Mouse (Mus musculus) frontal cortex, adult 2 months (tissue): ENCODE data around the gene Gbp5. TPM values are rescaled to one million over a fixed set of nuclear protein-coding genes. Genes with fewer than 3 reads are reported as not detected.

Experiments
- DNase-seq, 2 experiments: peaks; one replicate each; pipeline ENCODE4 v3.0.0; 2022; ENCODE audit warnings: low spot score in 1 of 2; ENCODE audit errors: extremely low spot score in 1 of 2
- polyA plus RNA-seq: library from polyadenylated mRNA; depleted of rRNA; stranded (reverse); fragments of >200 nt; gene quantifications from 2 replicates; pipeline ENCODE4 v1.2.3, GENCODE M21; 2012; rRNA removed

Gbp5 gene
- 3.0 TPM in 2 replicates for polyA plus RNA-seq

DNA sequence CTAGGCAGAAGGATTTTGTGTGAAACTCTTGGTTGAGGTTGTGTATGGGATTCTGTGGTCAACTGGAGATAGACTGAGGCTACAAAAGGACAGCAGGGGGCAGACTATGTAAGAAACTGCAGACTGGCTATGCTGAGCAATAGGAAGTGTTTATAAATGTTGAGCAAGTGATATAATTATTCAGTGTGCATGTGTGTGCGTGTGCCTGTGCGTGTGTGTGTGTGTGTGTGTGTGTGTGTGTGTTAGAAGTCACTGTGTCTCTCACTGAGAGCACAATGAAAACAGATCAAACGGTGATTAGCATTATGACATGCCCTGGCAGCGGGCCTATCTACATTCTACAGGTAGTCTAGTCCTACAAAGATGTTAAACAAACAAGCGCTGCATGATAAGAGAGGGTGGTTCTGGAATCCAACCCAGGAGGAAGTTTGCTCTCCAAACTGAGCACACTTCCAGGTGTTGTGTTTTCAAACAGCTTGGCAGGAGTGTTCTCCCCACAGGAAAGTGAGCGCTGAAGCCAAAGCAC lies at the start of gene Gbp5:
Gbp5 (plus strand) TSS at position 443 of the 526 bp plus-strand sequence.
- DNase-seq = peak in 1 of 2 experiments; percentile 69

DNA sequence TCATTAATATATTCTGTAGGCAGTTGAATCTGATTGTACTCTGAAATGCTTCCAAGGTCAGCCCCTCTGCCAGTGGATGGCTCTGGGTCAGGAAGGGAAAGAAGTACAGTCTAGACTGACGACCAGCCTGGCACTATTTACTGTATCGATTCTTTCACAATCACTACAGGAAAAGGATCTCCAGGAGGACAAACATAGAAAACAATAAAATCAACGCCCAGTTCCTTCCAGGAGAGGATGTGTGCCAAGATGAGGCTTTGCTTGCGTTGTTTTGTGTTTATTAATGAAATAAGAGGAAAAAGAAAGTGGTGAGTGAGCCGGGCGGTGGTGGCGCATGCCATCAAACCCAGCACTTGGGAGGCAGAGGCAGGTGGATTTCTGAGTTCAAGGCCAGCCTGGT lies 39.6 kb upstream of the Gbp5 start:
- no peak for DNase-seq

DNA sequence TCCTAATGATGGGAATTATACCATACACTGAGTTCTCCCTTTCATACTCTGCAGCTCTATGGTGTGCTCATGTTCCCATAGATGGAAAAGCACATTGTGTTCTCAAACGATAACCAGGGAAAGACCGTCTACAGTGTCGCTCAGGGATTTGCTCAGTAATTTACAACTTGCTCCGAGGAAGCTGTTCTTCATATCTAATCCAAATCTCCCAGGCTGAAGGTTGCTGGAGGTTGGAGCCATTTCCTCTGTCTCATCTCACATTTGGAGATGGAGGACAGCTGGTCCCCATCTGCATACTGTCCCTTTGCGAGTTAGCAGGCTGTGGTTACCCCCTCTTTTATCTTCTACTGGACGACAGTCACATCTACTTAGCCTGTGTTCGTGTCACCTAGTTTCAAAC lies 34.5 kb upstream of the Gbp5 start:
- DNase-seq = no peak

DNA sequence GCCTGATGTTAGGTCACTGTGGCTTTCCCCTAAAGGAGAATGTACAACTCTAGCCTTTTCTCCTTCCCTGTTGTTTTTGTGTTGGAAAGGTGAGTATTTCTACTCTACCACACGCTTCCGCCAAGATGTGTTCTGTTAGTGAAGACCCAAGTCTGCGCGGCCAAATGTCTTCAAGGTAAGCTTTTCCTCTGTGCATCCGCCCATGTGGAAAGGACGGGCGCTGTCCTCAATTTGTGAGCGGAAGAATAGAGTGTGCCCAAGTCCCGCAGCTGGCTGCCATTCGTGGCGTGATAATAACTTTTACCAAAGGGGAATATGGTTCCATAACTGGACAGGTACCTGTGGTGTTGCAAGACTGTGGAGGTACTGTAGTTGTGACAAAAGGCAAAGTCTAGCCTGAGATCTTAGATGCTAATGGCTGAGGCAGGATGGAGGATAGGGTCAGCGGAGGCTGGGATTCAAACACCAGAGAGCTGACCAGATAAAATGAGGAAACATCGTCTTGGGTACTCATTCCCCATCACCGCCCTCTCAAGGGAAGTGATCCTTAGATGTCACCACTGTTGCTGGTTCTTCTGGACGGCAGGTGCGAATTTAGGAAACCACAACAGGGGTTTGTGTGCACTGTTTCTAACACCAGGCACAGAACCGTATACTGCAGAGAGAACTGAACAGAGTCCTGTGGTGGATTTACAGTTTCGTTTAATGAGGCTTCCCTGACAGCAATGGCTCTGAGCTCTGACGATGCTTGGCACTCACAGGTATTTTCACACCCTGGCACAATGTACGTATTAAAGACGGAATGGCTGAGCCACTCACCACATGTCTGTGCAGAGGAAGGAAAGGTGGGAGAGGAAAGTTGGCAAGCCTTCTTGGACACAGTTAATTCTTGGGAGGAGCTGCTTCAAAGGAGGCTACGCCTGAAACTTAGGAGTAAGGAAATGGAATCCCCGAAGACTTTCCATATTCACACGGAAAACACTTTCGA lies 30.7 kb upstream of the Gbp5 start:
- no peak for DNase-seq

DNA sequence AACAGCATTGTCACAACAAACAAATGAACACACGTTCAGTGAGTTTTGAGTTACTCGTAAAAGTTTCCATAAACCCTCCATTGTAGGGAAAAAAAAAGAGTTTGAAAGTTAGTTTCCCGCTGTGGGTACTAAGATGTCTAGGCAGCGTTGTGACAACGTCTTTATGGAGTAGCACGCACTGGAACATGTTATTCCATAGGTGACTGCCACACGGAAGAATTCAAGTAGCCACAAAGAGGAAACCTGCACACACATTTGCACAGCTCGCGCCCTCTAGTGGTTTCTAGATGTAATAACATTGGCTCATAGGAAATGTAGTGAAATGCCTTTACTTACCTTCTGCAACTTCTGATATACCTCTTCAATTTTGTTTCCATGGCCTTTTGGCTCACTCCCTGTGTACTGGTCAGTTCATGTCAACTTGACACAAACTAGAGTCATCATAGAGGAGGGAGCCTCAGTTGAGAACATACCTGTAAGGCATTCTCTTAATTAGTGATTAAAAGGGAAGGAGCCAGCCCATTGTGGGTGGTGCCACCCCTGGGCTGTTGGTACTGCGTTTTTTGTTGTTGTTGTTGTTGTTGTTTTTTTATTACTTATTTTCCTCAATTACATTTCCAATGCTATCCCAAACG lies 19.3 kb upstream of the Gbp5 start:
- DNase-seq = peak in 1 of 2 experiments; percentile 51

DNA sequence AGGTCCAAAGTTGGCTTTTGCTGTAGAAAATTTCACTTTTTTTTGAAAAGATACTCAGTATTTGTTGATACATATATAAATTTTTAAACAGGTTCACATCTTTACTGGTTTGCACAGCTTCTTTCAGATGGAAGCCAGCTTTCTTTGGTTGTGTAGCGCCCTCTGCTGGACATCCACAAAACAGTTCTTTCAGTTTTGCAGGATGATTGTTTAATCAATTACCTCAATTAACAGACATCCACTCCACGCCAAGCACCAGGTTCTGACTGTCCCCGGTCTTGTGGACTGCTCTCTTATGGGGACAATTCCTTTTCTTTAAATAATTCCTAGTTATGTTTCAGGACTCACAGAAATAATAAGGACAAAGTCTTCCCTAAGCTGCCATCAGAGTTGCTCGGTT lies 17.9 kb upstream of the Gbp5 start:
- DNase-seq = peak; percentile 17 to 81

DNA sequence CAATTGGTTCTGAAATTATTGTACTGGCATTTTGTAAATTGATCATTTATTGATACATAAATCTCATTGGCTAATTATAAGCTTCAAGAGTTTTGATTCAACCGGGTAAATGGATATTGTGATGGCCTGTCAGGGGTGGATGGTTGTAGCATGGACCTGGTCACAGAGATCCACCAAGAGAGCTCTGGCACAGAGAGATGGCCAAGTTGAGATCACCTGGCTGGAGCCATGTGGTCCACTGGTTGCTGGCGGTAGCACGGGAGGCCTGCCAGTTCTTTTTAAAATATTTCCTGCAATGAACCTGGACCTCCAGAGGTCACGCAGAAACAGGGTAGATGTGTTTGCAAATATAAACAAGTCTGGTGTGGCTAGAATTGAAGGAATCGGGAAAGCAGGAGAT lies 15.9 kb upstream of the Gbp5 start:
- no peak for DNase-seq

DNA sequence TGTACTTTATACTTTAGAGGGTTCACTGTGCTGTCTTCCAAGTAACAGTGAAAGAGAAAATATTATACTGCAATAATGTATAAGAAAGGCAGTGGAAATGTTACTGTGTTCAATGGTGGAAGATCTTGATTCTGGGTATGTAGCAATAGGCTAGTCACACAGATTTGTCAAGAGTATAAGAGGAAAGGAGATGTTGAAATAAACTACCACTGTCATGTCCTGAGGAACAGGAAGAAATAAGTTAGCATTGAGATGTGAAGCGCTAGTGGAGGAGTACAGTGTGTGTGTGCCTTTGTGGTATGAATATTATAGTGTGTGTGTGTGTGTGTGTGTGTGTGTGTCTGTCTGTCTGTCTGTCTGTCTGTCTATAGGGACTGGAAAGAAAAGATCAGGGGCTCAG lies 15.4 kb upstream of the Gbp5 start:
- DNase-seq = no peak

DNA sequence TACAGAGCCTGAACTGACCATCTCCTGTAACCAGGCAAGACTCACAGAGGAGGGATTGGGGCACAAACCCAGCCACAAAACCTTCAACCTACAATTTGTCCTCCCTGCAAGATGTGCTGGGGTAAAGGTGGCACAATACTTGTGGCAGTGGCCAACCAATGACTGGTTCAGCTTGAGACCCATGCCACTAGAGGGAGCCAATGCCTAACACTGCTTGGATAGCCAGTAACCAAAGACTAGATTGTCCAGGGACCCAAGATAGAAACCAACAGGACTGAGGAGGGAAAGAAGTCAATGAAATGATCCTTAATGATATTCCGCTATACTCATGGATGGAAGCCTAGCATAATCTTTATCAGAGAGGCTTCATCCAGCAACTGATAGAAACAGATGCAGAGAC lies 3.3 kb upstream of the Gbp5 start:
- peak; percentile 46 to 83 for DNase-seq

DNA sequence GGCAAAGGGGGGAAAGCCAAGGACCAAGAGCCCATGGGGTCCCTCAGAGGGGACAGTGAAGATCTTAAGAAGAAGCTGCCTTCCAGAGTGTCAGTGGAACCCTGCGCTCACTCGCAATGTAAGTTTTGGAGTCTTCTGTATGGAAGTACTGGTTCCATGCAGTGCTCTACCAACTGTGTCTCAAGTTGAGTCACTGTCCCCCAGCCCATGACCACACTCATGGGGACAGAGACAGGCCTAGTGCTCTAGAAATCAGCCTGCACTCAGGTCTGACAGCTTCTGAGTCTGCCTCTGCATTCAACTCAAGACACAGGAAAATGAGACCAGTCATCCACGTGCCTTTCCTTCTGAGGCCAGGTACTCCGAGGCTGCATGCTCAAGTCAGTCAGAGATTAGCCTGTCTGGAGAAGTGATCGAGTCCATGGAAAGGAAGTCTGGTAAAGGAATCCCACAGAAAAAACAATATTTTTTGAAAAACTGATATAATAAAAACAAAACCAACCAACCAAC lies 1.4 kb downstream of the Gbp5 start:
- DNase-seq = no peak

DNA sequence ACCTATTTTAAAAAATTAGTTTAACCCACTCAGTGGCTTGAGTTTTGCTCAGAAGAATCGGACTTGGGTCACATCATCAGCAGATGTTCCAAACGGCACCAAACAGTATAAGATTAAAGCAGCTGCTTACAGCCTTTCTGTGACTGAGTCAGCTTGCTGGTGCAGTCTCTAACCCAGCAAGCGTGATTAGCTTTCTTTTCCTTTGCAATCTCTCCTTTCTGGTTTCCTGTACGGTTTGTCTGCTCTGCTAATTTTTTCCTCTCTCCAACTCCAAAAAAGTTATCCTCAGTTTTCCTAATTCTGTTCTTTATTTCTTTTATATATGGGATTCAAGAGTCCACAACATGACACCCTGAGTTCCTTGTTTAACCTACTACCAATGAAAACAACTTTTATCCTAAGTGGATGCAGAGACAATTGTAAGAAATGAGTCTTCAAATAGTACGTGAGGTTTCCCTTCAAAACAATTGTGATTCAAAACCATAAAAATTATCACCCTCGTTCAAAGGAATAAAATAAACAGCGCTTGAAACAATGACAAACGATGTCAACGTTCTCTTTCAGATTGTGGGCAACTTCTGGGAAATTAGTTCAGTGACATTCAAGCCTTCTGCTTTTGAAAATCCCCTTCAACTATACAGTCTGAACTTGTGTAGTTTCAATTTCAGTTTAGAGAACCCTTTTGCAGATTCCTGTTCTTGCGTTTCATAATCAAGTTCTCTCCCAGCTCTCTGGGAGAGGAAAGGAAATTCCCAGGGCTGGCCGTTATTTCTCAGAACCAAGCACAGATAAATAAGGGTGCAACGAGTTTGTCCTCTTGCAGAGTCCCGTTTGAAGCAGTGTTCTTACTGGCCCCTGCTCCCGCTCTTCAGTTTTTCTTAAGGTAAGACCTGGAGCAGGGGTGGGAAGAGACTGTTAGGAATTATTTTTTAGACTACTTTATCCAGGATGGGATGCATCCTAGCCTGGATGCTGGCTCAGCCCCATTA lies 2.6 kb downstream of the Gbp5 start:
- no peak for DNase-seq

DNA sequence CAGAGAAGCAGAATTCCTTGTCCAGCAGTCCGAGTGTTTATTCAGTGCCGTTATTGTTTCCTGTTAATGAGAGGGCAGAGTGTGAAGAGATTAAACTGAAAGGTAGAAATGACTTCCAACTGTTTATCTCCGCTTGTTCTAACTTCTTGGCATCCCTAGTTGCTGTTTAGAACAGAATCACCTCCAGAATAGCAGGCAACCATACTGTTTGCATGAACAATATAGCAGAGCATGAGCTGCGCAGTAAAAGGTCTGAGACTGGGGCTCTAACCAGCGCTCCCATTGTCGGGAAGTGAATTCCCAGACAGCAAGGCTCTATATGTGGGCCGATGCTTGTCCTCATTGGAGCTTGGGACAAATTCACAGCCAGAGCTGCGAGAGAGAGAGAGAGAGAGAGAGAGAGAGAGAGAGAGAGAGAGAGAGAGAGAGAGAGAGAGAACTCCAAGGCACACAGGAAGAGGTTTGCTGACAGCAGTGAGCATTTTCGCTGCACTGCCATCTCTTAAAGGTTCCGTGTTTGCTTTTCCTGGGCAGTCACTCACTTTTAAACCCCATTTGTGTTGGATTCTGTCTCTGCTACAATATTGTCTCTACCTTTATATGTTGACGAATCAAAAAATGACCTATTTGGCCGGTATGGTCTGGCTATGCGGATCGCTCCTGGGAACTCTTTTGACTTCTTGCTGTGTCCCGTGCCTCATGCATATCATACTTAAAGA lies 3.5 kb downstream of the Gbp5 start:
- DNase-seq = no peak

DNA sequence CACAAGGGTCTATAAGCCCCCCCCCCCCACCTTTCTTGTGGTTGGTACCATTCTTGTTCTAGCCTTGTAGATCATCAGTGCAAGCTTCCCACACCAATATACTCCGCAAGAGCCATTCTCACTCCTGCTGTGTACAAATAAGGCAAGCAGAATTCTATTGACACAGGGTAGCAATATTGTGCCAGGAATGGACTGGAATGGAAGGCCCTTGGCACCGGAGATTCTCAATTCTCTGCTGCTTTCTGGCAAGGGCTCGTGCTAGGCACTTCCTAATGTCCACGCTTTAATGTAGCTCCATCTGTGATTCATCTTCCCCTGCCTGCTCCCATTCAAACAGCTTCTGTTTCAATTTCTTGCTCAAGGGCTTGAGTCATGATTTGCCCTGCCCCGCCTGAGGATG lies 5.2 kb downstream of the Gbp5 start:
- no peak for DNase-seq

DNA sequence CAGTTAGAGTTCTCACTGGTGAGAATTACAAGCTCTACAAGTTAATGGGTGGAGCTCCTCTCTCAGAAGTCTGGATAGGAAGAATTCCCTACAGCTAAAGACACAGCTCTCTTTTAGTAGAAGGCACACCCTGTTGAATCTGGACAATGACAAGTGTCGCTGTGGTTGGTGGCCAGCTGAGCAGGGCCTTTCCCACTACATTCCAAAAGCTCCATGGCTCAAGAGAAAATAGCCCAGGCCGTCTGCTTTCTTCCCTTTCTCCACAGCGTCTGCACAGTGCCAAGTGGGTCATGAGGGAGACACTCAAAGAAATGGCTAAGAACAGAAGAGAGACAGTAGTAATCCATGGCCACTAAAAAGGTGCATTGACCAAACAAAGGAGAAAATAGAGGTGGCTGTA lies 34.3 kb downstream of the Gbp5 start:
- no peak for DNase-seq

DNA sequence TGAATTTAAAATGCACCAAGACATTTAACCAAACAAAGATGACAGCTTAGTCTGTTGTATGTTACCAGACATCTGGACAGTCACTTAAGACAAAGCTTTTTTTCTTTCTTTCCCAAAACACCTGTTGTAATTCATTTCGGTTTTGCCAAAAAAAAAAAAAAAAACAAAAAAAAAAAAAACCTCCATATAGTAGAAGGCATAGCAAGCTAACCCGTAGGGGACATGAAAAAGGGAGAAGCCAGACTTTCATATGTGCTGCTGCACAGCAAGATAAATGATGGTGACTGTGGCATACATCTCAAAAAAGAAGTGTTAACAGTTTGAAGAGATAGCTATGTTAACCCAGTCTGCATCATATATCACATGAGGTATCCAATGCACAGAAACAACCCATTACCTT lies 35.8 kb downstream of the Gbp5 start:
- DNase-seq = no peak

DNA sequence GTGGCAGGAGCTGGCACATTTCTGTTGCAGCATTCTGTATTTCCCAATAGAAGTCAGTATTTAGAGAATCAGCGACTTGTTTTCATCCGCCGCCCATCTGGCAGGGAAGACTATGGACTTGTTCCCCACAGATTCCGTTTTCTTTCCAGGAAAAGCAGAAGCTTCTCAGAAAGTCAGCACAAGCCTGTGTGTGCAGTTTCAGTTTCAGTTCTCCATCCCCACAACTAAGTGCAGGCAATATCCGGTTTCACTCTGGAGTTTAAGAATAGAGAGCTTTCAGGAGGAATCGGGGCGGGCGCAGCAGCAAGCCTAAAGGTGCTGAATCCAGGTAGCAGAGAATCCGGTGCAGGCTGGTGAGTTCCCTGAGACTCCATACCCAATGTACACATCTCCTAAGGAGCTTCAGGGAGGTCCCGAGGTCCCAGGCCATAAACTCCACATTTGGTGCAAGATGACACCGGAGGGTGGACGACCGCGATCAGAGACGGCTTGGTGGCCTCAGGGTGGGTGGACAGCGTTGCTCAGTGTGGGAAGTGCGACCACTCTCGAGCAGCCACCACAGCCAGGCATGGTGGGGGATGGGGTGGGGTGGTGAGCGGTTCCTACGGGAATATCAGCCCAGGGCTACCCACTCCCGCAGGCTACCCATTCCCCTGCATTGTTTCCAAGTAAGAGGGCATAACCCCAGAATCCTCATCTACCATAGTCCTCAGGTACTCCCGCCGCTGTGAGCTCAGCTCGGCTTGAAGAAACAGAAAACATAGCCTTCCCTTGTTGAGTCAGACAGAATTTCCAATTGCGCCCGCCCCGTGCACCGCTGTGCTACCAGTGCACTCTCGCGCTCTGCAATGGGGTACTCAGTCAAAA lies 36.5 kb downstream of the Gbp5 start, which contains the start of gene Gbp7:
Gbp7 (plus strand) TSS at position 256 of the 867 bp plus-strand sequence.
- DNase-seq = peak; percentile 12 to 48

DNA sequence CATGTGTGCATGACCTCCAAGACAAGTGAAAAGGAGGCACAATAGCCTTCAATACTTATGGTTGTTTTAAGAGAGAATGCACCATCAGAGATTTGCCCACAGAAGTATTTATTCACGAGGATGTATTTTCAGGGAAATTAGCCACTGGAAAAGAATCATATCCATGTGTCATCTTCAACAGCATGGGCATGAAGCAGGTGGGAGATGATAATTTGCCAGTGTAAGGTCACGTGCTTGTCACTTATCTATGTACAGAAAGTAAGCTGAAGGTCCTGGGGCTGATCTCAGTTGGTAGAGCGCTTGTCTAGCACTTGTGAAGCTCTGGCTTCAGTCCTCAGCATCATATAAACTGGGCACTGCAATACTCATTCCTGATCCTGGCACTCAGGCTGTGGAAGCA lies 37.8 kb downstream of the Gbp5 start:
- DNase-seq = no peak

DNA sequence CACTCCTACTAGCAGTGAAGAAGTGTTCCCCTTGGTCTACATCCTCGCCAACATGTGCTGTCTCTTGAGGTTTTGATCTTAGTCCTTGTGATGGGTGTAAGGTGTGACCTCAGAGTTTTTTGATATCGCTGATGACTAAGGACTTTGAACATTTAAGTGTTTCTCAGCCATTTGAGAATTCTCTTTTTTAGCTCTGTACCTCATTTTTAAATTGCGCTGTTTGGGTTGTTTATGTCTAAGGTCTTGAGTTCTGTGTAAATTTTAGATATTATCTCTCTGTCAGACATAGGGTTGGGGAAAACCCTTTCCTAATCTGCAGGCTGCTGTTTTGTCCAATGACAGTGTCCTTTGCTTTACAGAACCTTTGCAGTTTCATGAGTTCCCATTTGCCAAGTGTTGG lies 39.4 kb downstream of the Gbp5 start:
- DNase-seq = no peak

DNA sequence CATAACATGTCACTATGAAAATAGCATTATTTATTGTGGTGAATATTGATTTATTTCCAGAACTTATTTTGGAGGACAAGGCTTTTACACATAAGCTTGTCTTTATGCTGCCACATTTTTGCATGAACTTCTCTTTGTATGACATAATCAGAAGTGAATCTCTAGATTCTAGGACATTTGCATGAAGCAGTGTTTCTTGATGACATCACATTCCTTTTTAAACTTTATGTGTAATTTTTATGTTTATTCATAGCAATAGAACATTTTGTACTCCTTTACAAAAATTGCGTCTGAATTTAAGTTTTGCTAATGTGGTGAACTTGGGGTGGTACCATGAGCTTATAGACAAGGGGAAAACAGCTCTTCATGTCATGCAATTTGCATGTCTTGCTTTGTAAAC lies 41.9 kb downstream of the Gbp5 start:
- no peak for DNase-seq
